Mouse (Mus musculus): ENCODE data around the gene Sgsm2. TPM values are rescaled to one million over a fixed set of nuclear protein-coding genes. Genes with fewer than 3 reads are reported as not detected.
A peak's percentile ranks its signal among the peaks of the same experiment; 100 is the strongest.

The Sgsm2 gene
- polyA plus RNA-seq, 1 experiment from 2014 or later, result 6.2 TPM

DNA sequence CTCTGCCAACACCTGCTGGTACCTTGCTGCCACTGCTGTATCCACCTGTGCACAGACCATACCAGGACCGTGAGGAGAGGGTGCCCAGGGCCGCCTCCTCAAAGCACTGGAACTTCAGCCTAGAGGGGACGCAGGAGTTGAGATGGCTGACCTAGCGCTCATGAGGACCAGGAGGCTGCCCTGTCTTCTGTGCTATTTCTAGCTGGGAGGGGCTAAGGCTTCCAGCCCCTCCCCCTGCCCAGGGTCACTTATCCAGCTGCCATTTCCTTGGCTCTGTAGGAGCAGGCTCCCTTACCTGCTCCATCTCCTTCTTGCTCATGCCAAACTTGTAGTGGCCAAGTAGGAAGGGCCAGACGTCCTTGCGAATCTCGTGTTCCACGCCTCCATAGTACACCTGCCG is 39.1 kb downstream of the Sgsm2 start:
- Histone ChIP-seq H3K9me3 (no peaks in the 10 kb centered on the region), H3K4me1 (no peaks in the 10 kb centered on the region), H3K4me3 (replicated peaks) (no peak overlapping the region), H3K36me3 (no peaks in the 10 kb centered on the region), H3K4me2 (no peak overlapping the region), H3K27me3 (replicated peaks) (no peaks in the 10 kb centered on the region), H3K27ac (no peak overlapping the region), H3K9ac (no peak overlapping the region)
- WGBS, result 85% methylated on average over 9 of the region's 9 CpGs
- no peak for ATAC-seq (ENCODE audit: insufficient read depth, low FRiP score, low read depth)

- 81% methylated on average over 14 of the region's 14 CpGs for WGBS
- ATAC-seq (ENCODE audit: insufficient read depth, low FRiP score, low read depth), result no peak
- Histone ChIP-seq H3K4me2 (no peak overlapping the region), H3K9me3 (no peaks in the 10 kb centered on the region), H3K9ac (no peak overlapping the region), H3K27me3 (replicated peaks) (no peaks in the 10 kb centered on the region), H3K4me1 (peaks cover 6% of the 10 kb centered on the region; the same call in 1 of the 2 replicates), H3K27ac (no peak overlapping the region), H3K4me3 (replicated peaks) (no peak overlapping the region), H3K36me3 (no peaks in the 10 kb centered on the region)
Measured at GRCm38 (mm10) chr11:74850998-74851661, 45.7 kb downstream of the Sgsm2 start.

DNA sequence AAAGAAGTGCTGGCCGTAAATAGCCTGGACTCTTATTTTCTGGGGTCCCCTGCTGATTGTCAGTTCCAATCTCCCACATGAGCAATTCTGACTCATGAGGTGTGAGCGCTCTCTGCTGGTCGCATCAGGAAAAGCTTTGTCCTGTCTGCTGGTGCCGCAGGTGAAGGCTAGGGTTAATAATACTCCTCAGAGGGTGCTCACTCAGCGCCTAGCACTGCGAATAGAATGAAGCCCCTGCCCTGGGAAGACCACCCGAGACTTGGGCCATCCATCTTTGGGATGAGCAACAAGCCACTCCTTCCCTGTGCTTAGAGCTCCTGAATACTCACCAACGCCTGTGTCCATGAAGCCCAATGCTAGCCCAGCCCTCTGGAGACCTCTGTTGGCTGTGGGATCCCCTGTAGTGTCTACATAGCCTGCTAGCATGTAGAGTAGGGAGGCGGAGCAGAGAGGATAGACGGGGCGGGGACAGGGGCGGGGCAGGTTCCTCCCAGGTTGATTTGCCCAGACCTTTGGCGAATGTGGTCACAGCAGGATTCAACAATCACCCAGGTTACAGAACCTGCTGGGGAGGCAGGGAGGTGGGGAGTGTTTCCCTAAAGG is 48.8 kb downstream of the Sgsm2 start:
- Histone ChIP-seq H3K9ac (no peak overlapping the region), H3K27ac (peak overlapping the region; percentile 62; the same call in 1 of the 2 replicates), H3K9me3 (no peaks in the 10 kb centered on the region), H3K36me3 (peaks cover 13% of the 10 kb centered on the region; the same call in 1 of the 2 replicates), H3K27me3 (replicated peaks) (no peaks in the 10 kb centered on the region), H3K4me2 (peak overlapping the region; percentile 41), H3K4me1 (peaks cover 10% of the 10 kb centered on the region), H3K4me3 (replicated peaks) (no peak overlapping the region)
- WGBS, result 6% methylated on average over 13 of the region's 13 CpGs
- ATAC-seq (ENCODE audit: insufficient read depth, low FRiP score, low read depth), result peak; percentile 84

DNA sequence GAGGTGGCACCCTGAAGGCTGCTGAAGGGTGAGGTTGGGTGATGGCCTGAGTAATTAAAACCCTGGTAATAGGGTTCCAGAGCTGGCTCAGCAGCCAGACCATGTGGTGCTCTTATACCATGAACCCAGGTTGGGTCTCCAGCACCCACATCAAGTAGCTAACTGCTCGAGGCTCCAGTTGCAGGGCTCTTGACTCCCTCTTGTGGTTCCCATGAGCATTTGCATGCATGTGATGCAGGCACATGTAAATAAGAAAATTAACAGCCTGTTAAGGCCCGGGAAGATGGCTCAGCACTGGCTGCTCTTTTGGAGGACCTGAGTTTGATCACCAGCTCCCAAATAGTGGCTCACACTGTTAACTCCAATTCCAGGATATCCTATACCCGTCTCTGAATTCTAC is 51.1 kb downstream of the Sgsm2 start:
- H3K4me2 ChIP-seq, result no peak overlapping the region
- no peak for ATAC-seq (ENCODE audit: insufficient read depth, low FRiP score, low read depth)
- peaks cover 18% of the 10 kb centered on the region for H3K36me3 ChIP-seq
- 69% methylated on average over 3 of the region's 3 CpGs for WGBS
- H3K27ac ChIP-seq, result no peak overlapping the region
- peaks cover 14% of the 10 kb centered on the region for H3K4me1 ChIP-seq
- no peak overlapping the region for H3K4me3 ChIP-seq (replicated peaks)
- no peaks in the 10 kb centered on the region for H3K27me3 ChIP-seq (replicated peaks)
- no peak overlapping the region for H3K9ac ChIP-seq
- no peaks in the 10 kb centered on the region for H3K9me3 ChIP-seq

- H3K9ac ChIP-seq, result no peak overlapping the region
- H3K36me3 ChIP-seq, result peaks cover 18% of the 10 kb centered on the region
- no peak overlapping the region for H3K4me3 ChIP-seq (replicated peaks)
- ATAC-seq (ENCODE audit: insufficient read depth, low FRiP score, low read depth), result no peak
- WGBS, result 64% methylated on average over 5 of the region's 5 CpGs
- H3K27ac ChIP-seq, result 0 out of 2 replicates have a peak overlapping the region, but pooled peaks have one; percentile 1
- H3K4me1 ChIP-seq, result peaks cover 21% of the 10 kb centered on the region
- no peak overlapping the region for H3K4me2 ChIP-seq
- H3K27me3 ChIP-seq (replicated peaks), result no peaks in the 10 kb centered on the region
- no peaks in the 10 kb centered on the region for H3K9me3 ChIP-seq
Measured at GRCm38 (mm10) chr11:74843761-74844160, 53.1 kb downstream of the Sgsm2 start.

DNA sequence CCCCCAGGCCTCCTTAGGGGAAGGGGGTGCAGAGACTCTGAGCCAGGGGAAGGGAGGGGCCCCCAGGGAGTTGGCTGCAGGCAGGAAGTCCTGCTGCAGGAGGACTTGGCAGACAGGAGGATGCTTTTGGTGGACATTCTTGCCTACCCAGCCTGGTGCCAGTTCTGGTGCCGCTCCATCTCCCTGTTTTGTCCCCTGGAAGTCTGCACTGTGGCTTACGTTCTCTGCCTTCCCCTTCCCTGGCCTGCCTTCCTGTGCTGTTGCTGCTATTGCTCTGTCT is 53.5 kb downstream of the Sgsm2 start:
- Histone ChIP-seq H3K4me2 (no peak overlapping the region), H3K9ac (no peak overlapping the region), H3K4me1 (peaks cover 18% of the 10 kb centered on the region), H3K4me3 (replicated peaks) (no peak overlapping the region), H3K36me3 (peaks cover 18% of the 10 kb centered on the region), H3K27me3 (replicated peaks) (no peaks in the 10 kb centered on the region), H3K9me3 (no peaks in the 10 kb centered on the region), H3K27ac (0 out of 2 replicates have a peak overlapping the region, but pooled peaks have one; percentile 1)
- 74% methylated on average over 2 of the region's 2 CpGs for WGBS
- ATAC-seq (ENCODE audit: insufficient read depth, low FRiP score, low read depth), result no peak

GRCm38 (mm10) chr11:74842656-74843434 is 54.0 kb downstream of the Sgsm2 start:
- Histone ChIP-seq H3K4me2 (no peak overlapping the region), H3K4me3 (replicated peaks) (no peak overlapping the region), H3K27me3 (replicated peaks) (no peaks in the 10 kb centered on the region), H3K4me1 (peaks cover 15% of the 10 kb centered on the region; the same call in 1 of the 2 replicates), H3K9me3 (no peaks in the 10 kb centered on the region), H3K9ac (no peak overlapping the region), H3K27ac (peak overlapping the region; percentile 1; the same call in 1 of the 2 replicates), H3K36me3 (peaks cover 18% of the 10 kb centered on the region)
- 88% methylated on average over 22 of the region's 22 CpGs for WGBS
- no peak for ATAC-seq (ENCODE audit: insufficient read depth, low FRiP score, low read depth)

DNA sequence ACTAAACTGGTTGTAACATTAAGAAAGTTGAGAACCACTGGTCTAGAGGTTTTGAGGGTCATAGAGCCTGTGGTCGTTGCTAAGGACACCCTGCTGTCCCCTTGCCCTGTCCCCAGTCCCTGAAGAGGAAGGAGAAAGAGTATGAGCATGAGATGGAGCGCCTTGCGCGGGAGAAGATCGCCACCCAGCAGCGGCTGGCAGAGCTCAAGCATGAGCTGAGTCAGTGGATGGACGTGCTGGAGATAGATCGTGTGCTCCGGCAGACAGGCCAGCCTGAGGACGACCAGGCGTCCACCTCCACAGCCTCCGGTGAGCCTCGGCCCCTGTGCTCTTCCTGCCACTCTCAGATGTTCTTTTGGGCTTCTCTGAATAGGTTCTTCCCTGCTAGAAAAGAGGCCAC is 54.8 kb downstream of the Sgsm2 start:
- ATAC-seq (ENCODE audit: insufficient read depth, low FRiP score, low read depth), result no peak
- H3K36me3 ChIP-seq, result peaks cover 18% of the 10 kb centered on the region
- WGBS, result 83% methylated on average over 13 of the region's 13 CpGs

GRCm38 (mm10) chr11:74841366-74841765 is 55.5 kb downstream of the Sgsm2 start:
- no peak overlapping the region for H3K9ac ChIP-seq

More for the DNA sequence above, 54.8 kb downstream of the Sgsm2 start:
- H3K4me3 ChIP-seq (replicated peaks), result no peak overlapping the region
- no peak overlapping the region for H3K4me2 ChIP-seq
- H3K27me3 ChIP-seq (replicated peaks), result no peaks in the 10 kb centered on the region
- no peak overlapping the region for H3K27ac ChIP-seq
- H3K4me1 ChIP-seq, result peaks cover 21% of the 10 kb centered on the region
- H3K9ac ChIP-seq, result no peak overlapping the region
- H3K9me3 ChIP-seq, result no peaks in the 10 kb centered on the region

DNA sequence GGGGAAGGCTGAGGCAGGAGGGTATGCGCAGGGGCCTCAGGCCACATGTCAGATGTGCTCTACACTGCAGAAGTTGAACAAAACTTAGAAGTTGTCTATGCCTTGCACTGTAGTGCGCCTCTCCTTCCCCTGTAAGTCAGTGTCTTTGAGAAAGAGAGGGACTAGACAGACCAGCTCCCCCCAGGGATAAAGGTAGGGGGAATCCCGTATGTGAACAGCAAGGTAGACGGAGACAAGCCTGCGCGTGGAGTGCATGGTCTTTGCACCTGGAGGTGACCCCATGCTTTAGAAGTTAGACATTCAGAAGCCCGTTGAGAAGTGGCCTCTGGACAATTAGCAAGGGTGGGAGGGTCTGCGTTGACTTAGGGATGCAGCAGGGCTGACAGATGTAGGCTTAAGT is 56.1 kb downstream of the Sgsm2 start:
- no peak overlapping the region for H3K9ac ChIP-seq
- no peak overlapping the region for H3K27ac ChIP-seq
- H3K4me1 ChIP-seq, result peaks cover 26% of the 10 kb centered on the region
- no peak for ATAC-seq (ENCODE audit: insufficient read depth, low FRiP score, low read depth)
- H3K4me3 ChIP-seq (replicated peaks), result no peak overlapping the region
- 78% methylated on average over 8 of the region's 8 CpGs for WGBS
- no peak overlapping the region for H3K4me2 ChIP-seq
- no peaks in the 10 kb centered on the region for H3K9me3 ChIP-seq
- no peaks in the 10 kb centered on the region for H3K27me3 ChIP-seq (replicated peaks)
- peaks cover 17% of the 10 kb centered on the region for H3K36me3 ChIP-seq

More at GRCm38 (mm10) chr11:74841366-74841765, 55.5 kb downstream of the Sgsm2 start:
- Histone ChIP-seq H3K27me3 (replicated peaks) (no peaks in the 10 kb centered on the region), H3K36me3 (peaks cover 18% of the 10 kb centered on the region), H3K4me3 (replicated peaks) (no peak overlapping the region), H3K4me2 (no peak overlapping the region), H3K4me1 (peaks cover 23% of the 10 kb centered on the region), H3K27ac (no peak overlapping the region), H3K9me3 (no peaks in the 10 kb centered on the region)
- 84% methylated on average over 9 of the region's 9 CpGs for WGBS
- no peak for ATAC-seq (ENCODE audit: insufficient read depth, low FRiP score, low read depth)

DNA sequence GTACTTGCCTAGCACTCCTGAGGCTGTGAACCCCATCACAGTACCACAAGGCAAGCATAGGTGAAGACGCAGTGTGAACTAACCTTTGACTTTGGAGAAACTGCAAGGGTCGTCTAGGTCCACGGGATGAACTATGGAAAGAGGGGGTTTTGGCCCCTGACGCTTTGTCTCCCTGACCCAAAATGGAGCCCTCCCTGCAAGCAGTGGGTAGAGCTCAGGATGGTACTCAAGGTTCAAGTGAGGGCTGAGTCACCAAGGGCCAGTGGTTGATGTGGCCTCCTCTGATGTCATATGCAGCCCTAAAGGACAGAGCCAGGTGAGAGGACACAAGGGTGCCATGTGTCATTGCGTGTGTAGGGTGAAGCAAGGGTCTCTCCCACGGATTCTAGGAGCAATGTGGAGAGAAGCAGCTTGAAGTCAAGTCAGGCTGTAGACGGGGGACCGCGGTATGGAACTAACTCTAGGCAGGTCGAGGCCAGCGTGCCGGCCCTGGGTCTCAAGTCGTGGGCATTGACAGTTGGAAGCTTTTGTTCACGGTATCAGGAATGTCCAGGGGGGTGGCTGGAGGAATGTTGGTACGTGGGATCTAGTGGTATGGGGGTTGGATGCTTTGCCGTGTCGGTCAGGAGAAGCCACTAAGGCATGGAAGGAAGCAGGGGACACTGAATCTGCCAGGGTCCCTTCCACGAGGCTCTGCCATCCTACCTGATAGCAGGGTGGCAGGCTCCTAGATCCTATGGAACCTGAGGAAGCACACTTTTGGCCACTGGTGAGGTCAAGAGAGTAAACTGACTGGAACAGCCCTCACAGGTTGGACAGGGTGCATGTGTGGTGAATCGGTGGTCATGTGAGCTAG is 56.8 kb downstream of the Sgsm2 start:
- H3K27ac ChIP-seq, result no peak overlapping the region
- ATAC-seq (ENCODE audit: insufficient read depth, low FRiP score, low read depth), result no peak
- no peak overlapping the region for H3K4me3 ChIP-seq (replicated peaks)
- no peaks in the 10 kb centered on the region for H3K9me3 ChIP-seq
- H3K4me1 ChIP-seq, result peaks cover 26% of the 10 kb centered on the region
- peaks cover 12% of the 10 kb centered on the region for H3K36me3 ChIP-seq
- no peaks in the 10 kb centered on the region for H3K27me3 ChIP-seq (replicated peaks)
- H3K9ac ChIP-seq, result no peak overlapping the region
- 92% methylated on average over 19 of the region's 19 CpGs for WGBS
- H3K4me2 ChIP-seq, result no peak overlapping the region

Measured in stomach, embryonic 15.5 days (tissue).